Mouse (Mus musculus) c-Kit-positive CD71-positive TER-119-negative erythroid progenitor cells, embryonic 14.5 days (primary cell): ENCODE measurements around the gene Jph3.

ENCODE experiments used
- DNase-seq: peaks from one replicate; pipeline ENCODE4 v3.0.0-alpha.2; 2013; ENCODE audit warnings: low read depth

The Jph3 gene

GRCm38 (mm10) chr8:121730170-121730569, 747 bp downstream of the Jph3 start:
- DNase-seq: no peak

GRCm38 (mm10) chr8:121730646-121731045, 1.2 kb downstream of the Jph3 start:
- DNase-seq: no peak

- no peak for DNase-seq
Measured at GRCm38 (mm10) chr8:121731060-121731459, 1.6 kb downstream of the Jph3 start.

GRCm38 (mm10) chr8:121731471-121732333, 2.3 kb downstream of the Jph3 start:
- DNase-seq: no peak

- DNase-seq: no peak
Measured at GRCm38 (mm10) chr8:121732334-121732665, 2.9 kb downstream of the Jph3 start.

- DNase-seq: no peak
Measured at GRCm38 (mm10) chr8:121734262-121734661, 4.8 kb downstream of the Jph3 start.

- peak; percentile 30 for DNase-seq
Measured at GRCm38 (mm10) chr8:121736236-121736635, 6.8 kb downstream of the Jph3 start.

- DNase-seq: no peak
Measured at GRCm38 (mm10) chr8:121740721-121741120, 11.3 kb downstream of the Jph3 start.

- no peak for DNase-seq
Measured at GRCm38 (mm10) chr8:121749501-121749900, 20.1 kb downstream of the Jph3 start.

- DNase-seq: no peak
Measured at GRCm38 (mm10) chr8:121750512-121750911, 21.1 kb downstream of the Jph3 start.

- DNase-seq: peak; percentile 60
Measured at GRCm38 (mm10) chr8:121751407-121751806, 22.0 kb downstream of the Jph3 start.

- no peak for DNase-seq
Measured at GRCm38 (mm10) chr8:121758470-121758869, 29.0 kb downstream of the Jph3 start.

GRCm38 (mm10) chr8:121760484-121760883, 31.1 kb downstream of the Jph3 start:
- no peak for DNase-seq

GRCm38 (mm10) chr8:121761480-121761879, 32.1 kb downstream of the Jph3 start:
- peak; percentile 55 for DNase-seq

GRCm38 (mm10) chr8:121762999-121763699, 33.7 kb downstream of the Jph3 start:
- no peak for DNase-seq

- no peak for DNase-seq
Measured at GRCm38 (mm10) chr8:121763700-121764013, 34.2 kb downstream of the Jph3 start.

GRCm38 (mm10) chr8:121765594-121766138, 36.2 kb downstream of the Jph3 start:
- no peak for DNase-seq

- no peak for DNase-seq
Measured at GRCm38 (mm10) chr8:121769095-121769494, 39.7 kb downstream of the Jph3 start.

- no peak for DNase-seq
Measured at GRCm38 (mm10) chr8:121769621-121770020, 40.2 kb downstream of the Jph3 start.

- DNase-seq: no peak
Measured at GRCm38 (mm10) chr8:121770845-121771752, 41.7 kb downstream of the Jph3 start.

- DNase-seq: no peak
Measured at GRCm38 (mm10) chr8:121773876-121774275, 44.5 kb downstream of the Jph3 start.

GRCm38 (mm10) chr8:121782493-121782892, 53.1 kb downstream of the Jph3 start:
- DNase-seq: no peak
